ENCODE assay signal across 8 mouse cellular contexts in genomic region chr5:52190371-52191179, GRCm38 (mm10). TPM values are rescaled to one million over a fixed set of nuclear protein-coding genes. Genes with fewer than 3 reads are reported as not detected.
DNase-seq lines count a peak whose midpoint lies in the region; ATAC-seq lines count a peak whose summit lies in the region.

Dhx15 (minus strand) TSS chr5:52190514.

- no peaks in the 10 kb centered on the region for H3K27me3 ChIP-seq in hindbrain, embryonic 14.5 days (ENCODE audit: control insufficient read depth, insufficient read depth, low read length)

- peak; percentile 94 for DNase-seq in R1 (ENCODE audit: low read depth, low spot score)
- peak; percentile 95 to 97 for DNase-seq in cerebellum, postnatal 25 days
- peak; percentile 76 to 85 for DNase-seq in frontal cortex, postnatal 25 days (ENCODE audit: low spot score in 2 of 2)
- peak; percentile 96 for DNase-seq in hindbrain, embryonic 14.5 days (ENCODE audit: low spot score)
- DNase-seq in layer of hippocampus, postnatal 36 days, result peak; percentile 85 to 92
- DNase-seq in lung, postnatal 36 days, result peak; percentile 95
- peak; percentile 96 for DNase-seq in retina, postnatal 1 day
- peak; percentile 86 to 89 for DNase-seq in urinary bladder, adult 18-20 months (ENCODE audit: low spot score in 2 of 2)

- H3K4me1 ChIP-seq in hindbrain, embryonic 14.5 days (replicated peaks; ENCODE audit: control insufficient read depth, insufficient read depth, low read length), result peaks cover 37% of the 10 kb centered on the region

- H3K9me3 ChIP-seq in hindbrain, embryonic 14.5 days (ENCODE audit: control insufficient read depth, low read length), result no peaks in the 10 kb centered on the region

- WGBS in hindbrain, embryonic 14.5 days, result 1% methylated on average over 53 of the region's 53 CpGs

- peak within 1 kb of the TSS; percentile 96 for H3K27ac ChIP-seq in hindbrain, embryonic 14.5 days

- peak; percentile 96 for ATAC-seq in hindbrain, embryonic 14.5 days (ENCODE audit: low FRiP score)

- peak within 1 kb of the TSS; percentile 95 for H3K4me2 ChIP-seq in hindbrain, embryonic 14.5 days (replicated peaks)

- H3K9ac ChIP-seq in hindbrain, embryonic 14.5 days, result peak within 1 kb of the TSS; percentile 99

- H3K4me3 ChIP-seq in hindbrain, embryonic 14.5 days (replicated peaks; ENCODE audit: low read length), result peak within 1 kb of the TSS; percentile 99

- no peaks in the 10 kb centered on the region for H3K36me3 ChIP-seq in hindbrain, embryonic 14.5 days (replicated peaks; ENCODE audit: control insufficient read depth, insufficient read depth)

RNA-seq across cellular contexts. Expression of gene Dhx15, which starts in this region (rescaled TPM):
- 62.8 and 63.7 TPM in 2 replicates for polyA plus RNA-seq in hindbrain, embryonic 14.5 days (2014; fragmentation: Nextera tagmentation; extraction: Ambion mirVana)
- 100 to 1,000 TPM in 1 of 2 experiments, 10 to 100 TPM in 1; 96.4 to 101 TPM for total RNA-seq in layer of hippocampus, postnatal 36 days (2021)

Comparison
In these comparisons a context has a peak if more than half of its experiments do, and no peak if none do; other contexts are left out.
1. Peak in every context shown above with its lines: DNase-seq, ATAC-seq, H3K4me3 ChIP-seq and H3K27ac ChIP-seq.